Mouse (Mus musculus) small intestine, adult 2 months (tissue): ENCODE results near the gene Kif18a. TPM values are rescaled to one million over a fixed set of nuclear protein-coding genes. Genes with fewer than 3 reads are reported as not detected.

Source experiments
- H3K27ac ChIP-seq: fragments of 200-500 bp; 2 replicates; pipeline ENCODE4 v1.5.1; 2012; ENCODE audit warnings: low read depth, low read length, control low read depth, inconsistent platforms; ENCODE audit not compliant: insufficient read depth
- H3K27me3 ChIP-seq: fragments of 200-500 bp; 2 replicates; pipeline ENCODE4 v1.6.1; 2012; ENCODE audit warnings: mild to moderate bottlenecking, moderate library complexity, low read length, inconsistent platforms; ENCODE audit not compliant: control insufficient read depth, insufficient read depth
- H3K36me3 ChIP-seq: fragments of 200-500 bp; 2 replicates; pipeline ENCODE4 v1.6.1; 2012; ENCODE audit warnings: mild to moderate bottlenecking, low read length, control low read depth, inconsistent platforms; ENCODE audit not compliant: control insufficient read depth, insufficient read depth
- H3K4me1 ChIP-seq: fragments of 200-500 bp; 2 replicates; pipeline ENCODE4 v1.6.1; 2012; ENCODE audit warnings: low read length, inconsistent platforms, mixed read lengths; ENCODE audit not compliant: control insufficient read depth, insufficient read depth, insufficient read length
- H3K4me3 ChIP-seq: fragments of 200-500 bp; 2 replicates; pipeline ENCODE4 v1.5.1; 2012; ENCODE audit warnings: low read depth, mild to moderate bottlenecking, control low read depth, inconsistent platforms, low read length, moderate library complexity
- CTCF ChIP-seq: fragments of 200-500 bp; IDR thresholded peaks from 2 replicates; pipeline ENCODE4 v1.5.1; 2012; ENCODE audit warnings: low read depth, mild to moderate bottlenecking, control low read depth, inconsistent platforms, low read length, moderate library complexity, mixed read lengths; ENCODE audit not compliant: insufficient replicate concordance, insufficient read length; ENCODE audit errors: extremely low read depth
- POLR2A ChIP-seq: fragments of 200-500 bp; IDR thresholded peaks from 2 replicates; pipeline ENCODE4 v1.6.1; 2012; ENCODE audit warnings: low read depth, mild to moderate bottlenecking, control low read depth, inconsistent platforms, low read length, moderate library complexity
- WGBS: fragments of 180-500 bp; shearing (Covaris S2); methylation state at CpG from one replicate; pipeline ENCODE4 v1.1.7; 2018; 5-methylcytosine and 5-hydroxymethylcytosine counted together
- polyA plus RNA-seq: library from polyadenylated mRNA; depleted of rRNA; stranded (reverse); fragments of >200 nt; gene quantifications from 2 replicates; pipeline ENCODE4 v1.2.3, GENCODE M21; 2012

The Kif18a gene
- polyA plus RNA-seq, 1 experiment, result 0.09 TPM

GRCm38 (mm10) chr2:109331807-109332206, 51.3 kb downstream of the Kif18a start:
- 96% methylated on average over 1 of the region's 1 CpGs for WGBS
- TF ChIP-seq CTCF (no peak), POLR2A (no peak)

GRCm38 (mm10) chr2:109334237-109334636, 53.7 kb downstream of the Kif18a start:
- H3K4me1 ChIP-seq, result no peaks in the 10 kb centered on the region
- no peak overlapping the region for H3K27ac ChIP-seq
- H3K4me3 ChIP-seq, result no peak overlapping the region
- no peak for TF ChIP-seq POLR2A
- no peak for TF ChIP-seq CTCF
- H3K36me3 ChIP-seq, result peaks cover 3% of the 10 kb centered on the region; the same call in 1 of the 2 replicates
- WGBS, result 90% methylated on average over 5 of the region's 5 CpGs
- no peaks in the 10 kb centered on the region for H3K27me3 ChIP-seq

More at GRCm38 (mm10) chr2:109331807-109332206, 51.3 kb downstream of the Kif18a start:
- H3K4me3 ChIP-seq, result no peak overlapping the region
- H3K27ac ChIP-seq, result no peak overlapping the region
- H3K4me1 ChIP-seq, result no peaks in the 10 kb centered on the region
- H3K36me3 ChIP-seq, result 0 out of 2 replicates have a peak, but pooled peaks cover 1% of the 10 kb centered on the region
- H3K27me3 ChIP-seq, result no peaks in the 10 kb centered on the region

GRCm38 (mm10) chr2:109335765-109336164, 55.2 kb downstream of the Kif18a start:
- Histone ChIP-seq H3K4me1 (no peaks in the 10 kb centered on the region), H3K27ac (no peak overlapping the region), H3K27me3 (no peaks in the 10 kb centered on the region), H3K4me3 (no peak overlapping the region), H3K36me3 (peaks cover 6% of the 10 kb centered on the region; the same call in 1 of the 2 replicates)
- 76% methylated on average over 1 of the region's 1 CpGs for WGBS
- TF ChIP-seq POLR2A (no peak), CTCF (no peak)

GRCm38 (mm10) chr2:109345386-109345785, 64.8 kb downstream of the Kif18a start:
- no peak overlapping the region for H3K27ac ChIP-seq
- no peak overlapping the region for H3K4me3 ChIP-seq
- WGBS, result 96% methylated on average over 4 of the region's 4 CpGs

GRCm38 (mm10) chr2:109348742-109349141, 68.2 kb downstream of the Kif18a start:
- H3K27ac ChIP-seq, result no peak overlapping the region
- 79% methylated on average over 4 of the region's 4 CpGs for WGBS

More at GRCm38 (mm10) chr2:109345386-109345785, 64.8 kb downstream of the Kif18a start:
- Histone ChIP-seq H3K4me1 (no peaks in the 10 kb centered on the region), H3K36me3 (peaks cover 5% of the 10 kb centered on the region), H3K27me3 (no peaks in the 10 kb centered on the region)
- TF ChIP-seq CTCF (no peak), POLR2A (no peak)

GRCm38 (mm10) chr2:109358456-109359141, 78.1 kb downstream of the Kif18a start:
- no peaks in the 10 kb centered on the region for H3K4me1 ChIP-seq
- H3K27me3 ChIP-seq, result no peaks in the 10 kb centered on the region
- 39% methylated on average over 3 of the region's 3 CpGs for WGBS
- H3K27ac ChIP-seq, result no peak overlapping the region
- H3K36me3 ChIP-seq, result no peaks in the 10 kb centered on the region
- H3K4me3 ChIP-seq, result no peak overlapping the region
- no peak for TF ChIP-seq POLR2A
- TF ChIP-seq CTCF, result no peak

More at GRCm38 (mm10) chr2:109348742-109349141, 68.2 kb downstream of the Kif18a start:
- TF ChIP-seq POLR2A (no peak), CTCF (no peak)
- H3K4me3 ChIP-seq, result no peak overlapping the region
- H3K27me3 ChIP-seq, result no peaks in the 10 kb centered on the region
- H3K4me1 ChIP-seq, result no peaks in the 10 kb centered on the region
- H3K36me3 ChIP-seq, result no peaks in the 10 kb centered on the region

GRCm38 (mm10) chr2:109365962-109366361, 85.4 kb downstream of the Kif18a start:
- Histone ChIP-seq H3K27ac (no peak overlapping the region), H3K4me1 (no peaks in the 10 kb centered on the region), H3K4me3 (no peak overlapping the region), H3K27me3 (no peaks in the 10 kb centered on the region), H3K36me3 (no peaks in the 10 kb centered on the region)
- no peak for TF ChIP-seq CTCF
- TF ChIP-seq POLR2A, result no peak
- WGBS, result 67% methylated on average over 1 of the region's 1 CpGs

GRCm38 (mm10) chr2:109374881-109375280, 94.3 kb downstream of the Kif18a start:
- TF ChIP-seq POLR2A (no peak), CTCF (no peak)
- Histone ChIP-seq H3K4me3 (no peak overlapping the region), H3K4me1 (no peaks in the 10 kb centered on the region), H3K27me3 (no peaks in the 10 kb centered on the region), H3K36me3 (no peaks in the 10 kb centered on the region), H3K27ac (no peak overlapping the region)
- WGBS, result 45% methylated on average over 2 of the region's 2 CpGs
